ENCODE assay signal across 17 mouse cellular contexts in the genomic region with DNA sequence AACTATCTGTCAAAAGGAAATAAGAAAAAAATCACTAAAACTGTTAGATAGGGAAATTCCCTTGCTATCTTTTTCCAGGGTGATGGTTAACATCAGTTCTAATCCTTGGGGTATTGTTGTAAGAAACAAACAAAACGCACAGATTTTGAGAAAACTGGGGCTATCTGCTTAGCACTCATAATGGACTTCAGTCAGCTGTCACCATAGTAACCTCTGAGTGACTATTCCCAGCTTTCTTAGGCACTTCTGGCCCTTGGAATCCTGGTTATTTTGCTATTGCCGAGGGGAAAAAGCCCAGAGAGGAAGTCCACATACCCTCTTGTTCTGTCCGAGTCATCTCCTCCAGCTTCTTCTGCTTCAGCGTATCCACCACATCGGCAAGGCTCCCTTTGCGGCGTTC.
DNase-seq lines count a peak whose midpoint lies in the region; ATAC-seq and TF ChIP-seq lines count a peak whose summit lies in the region.
"Had no signal": no experiment of that assay in that cellular context is flagged by ENCODE, and none has a peak within 500 bp of the region (broad histone marks: within the 10 kb centered on the region; RNA-seq: fewer than 3 reads in every experiment).

No protein-coding gene starts in this region.

- no peak overlapping the region for H3K4me3 ChIP-seq in hindbrain, postnatal 0 days (ENCODE audit: low read length)
- H3K4me3 ChIP-seq in hindbrain, embryonic 14.5 days (replicated peaks; ENCODE audit: low read length) = no peak overlapping the region
- no peak overlapping the region for H3K4me3 ChIP-seq in forebrain, embryonic 14.5 days (ENCODE audit: low read depth, low read length)
- no peak overlapping the region for H3K4me3 ChIP-seq in midbrain, embryonic 15.5 days
- no peak overlapping the region for H3K4me3 ChIP-seq in neural tube, embryonic 15.5 days (replicated peaks)
- H3K4me3 ChIP-seq: heart, embryonic 13.5 days; kidney, embryonic 15.5 days; neural tube, embryonic 12.5 days had no signal

- no peak overlapping the region for H3K4me2 ChIP-seq in hindbrain, postnatal 0 days (ENCODE audit: low read depth, low read length)
- no peak overlapping the region for H3K4me2 ChIP-seq in hindbrain, embryonic 14.5 days (replicated peaks)
- H3K4me2 ChIP-seq in forebrain, embryonic 14.5 days (ENCODE audit: low read length) = no peak overlapping the region
- H3K4me2 ChIP-seq in midbrain, embryonic 15.5 days = peak overlapping the region; percentile 27
- H3K4me2 ChIP-seq in neural tube, embryonic 15.5 days = no peak overlapping the region
- H3K4me2 ChIP-seq: heart, embryonic 13.5 days; kidney, embryonic 15.5 days; liver, embryonic 11.5 days; neural tube, embryonic 12.5 days had no signal

- H3K9ac ChIP-seq in hindbrain, postnatal 0 days (replicated peaks; ENCODE audit: low read length) = no peak overlapping the region
- H3K9ac ChIP-seq in hindbrain, embryonic 14.5 days = no peak overlapping the region
- no peak overlapping the region for H3K9ac ChIP-seq in forebrain, embryonic 14.5 days (ENCODE audit: low read length)
- no peak overlapping the region for H3K9ac ChIP-seq in midbrain, embryonic 15.5 days
- no peak overlapping the region for H3K9ac ChIP-seq in neural tube, embryonic 15.5 days (replicated peaks)
- H3K9ac ChIP-seq: heart, embryonic 13.5 days; kidney, embryonic 15.5 days; neural tube, embryonic 12.5 days had no signal

- no peak for ATAC-seq in hindbrain, postnatal 0 days
- no peak for ATAC-seq in hindbrain, embryonic 14.5 days (ENCODE audit: low FRiP score)
- ATAC-seq in forebrain, embryonic 14.5 days = no peak
- no peak for ATAC-seq in midbrain, embryonic 15.5 days (replicated peaks)
- ATAC-seq in neural tube, embryonic 15.5 days (ENCODE audit: low FRiP score) = no peak

- 52% methylated on average over 7 of the region's 7 CpGs for WGBS in hindbrain, postnatal 0 days
- 55% methylated on average over 7 of the region's 7 CpGs for WGBS in hindbrain, embryonic 14.5 days
- WGBS in forebrain, embryonic 14.5 days = 38% methylated on average over 7 of the region's 7 CpGs
- 36% methylated on average over 7 of the region's 7 CpGs for WGBS in midbrain, embryonic 15.5 days
- 67% methylated on average over 7 of the region's 7 CpGs for WGBS in neural tube, embryonic 15.5 days

- H3K36me3 ChIP-seq in hindbrain, postnatal 0 days (ENCODE audit: insufficient read depth, low read length) = no peaks in the 10 kb centered on the region
- no peaks in the 10 kb centered on the region for H3K36me3 ChIP-seq in hindbrain, embryonic 14.5 days (replicated peaks; ENCODE audit: control insufficient read depth, insufficient read depth)
- 0 out of 2 replicates have a peak, but pooled peaks cover 3% of the 10 kb centered on the region for H3K36me3 ChIP-seq in forebrain, embryonic 14.5 days (ENCODE audit: control insufficient read depth, insufficient read depth, low read length)
- H3K36me3 ChIP-seq in midbrain, embryonic 15.5 days (replicated peaks) = no peaks in the 10 kb centered on the region
- H3K36me3 ChIP-seq in neural tube, embryonic 15.5 days = no peaks in the 10 kb centered on the region
- H3K36me3 ChIP-seq: kidney, embryonic 15.5 days; neural tube, embryonic 12.5 days had no signal

- no peak overlapping the region for H3K27ac ChIP-seq in hindbrain, postnatal 0 days
- H3K27ac ChIP-seq in hindbrain, embryonic 14.5 days = no peak overlapping the region
- H3K27ac ChIP-seq in forebrain, embryonic 14.5 days (ENCODE audit: low read depth, low read length) = no peak overlapping the region
- no peak overlapping the region for H3K27ac ChIP-seq in midbrain, embryonic 15.5 days
- H3K27ac ChIP-seq in neural tube, embryonic 15.5 days (replicated peaks) = no peak overlapping the region
- H3K27ac ChIP-seq: heart, embryonic 13.5 days; kidney, embryonic 15.5 days; neural tube, embryonic 12.5 days had no signal

- peak; percentile 9 for DNase-seq in hindbrain, postnatal 0 days (ENCODE audit: low spot score)
- DNase-seq in hindbrain, embryonic 14.5 days (ENCODE audit: low spot score) = no peak
- peak; percentile 13 for DNase-seq in embryo, embryonic 10.5 days (ENCODE audit: low spot score)
- peak; percentile 22 for DNase-seq in forebrain, embryonic 14.5 days (ENCODE audit: low spot score)
- no peak for DNase-seq in layer of hippocampus, adult 8-10 months (ENCODE audit: low spot score in 2 of 2)
- DNase-seq: adrenal gland, adult 2 months; cerebellum, adult 9-10 months; heart, postnatal 4 days; kidney, postnatal 4 days; lung, adult 2 months; thymus, postnatal 14 days had no signal

- H3K27me3 ChIP-seq in hindbrain, postnatal 0 days (ENCODE audit: insufficient read depth, low read length) = no peaks in the 10 kb centered on the region
- H3K27me3 ChIP-seq in hindbrain, embryonic 14.5 days (ENCODE audit: control insufficient read depth, insufficient read depth, low read length) = no peaks in the 10 kb centered on the region
- H3K27me3 ChIP-seq in forebrain, embryonic 14.5 days (replicated peaks; ENCODE audit: control insufficient read depth, insufficient read depth, low read length) = no peaks in the 10 kb centered on the region
- no peaks in the 10 kb centered on the region for H3K27me3 ChIP-seq in midbrain, embryonic 15.5 days (replicated peaks)
- no peaks in the 10 kb centered on the region for H3K27me3 ChIP-seq in neural tube, embryonic 15.5 days (replicated peaks)
- H3K27me3 ChIP-seq: heart, embryonic 13.5 days; kidney, embryonic 15.5 days; neural tube, embryonic 12.5 days had no signal

- no peak for TF ChIP-seq CTCF in hindbrain, postnatal 0 days (IDR thresholded peaks at IDR 0.05; ENCODE audit: low read depth)

- no peaks in the 10 kb centered on the region for H3K4me1 ChIP-seq in hindbrain, postnatal 0 days (ENCODE audit: insufficient read depth, low read length)
- no peaks in the 10 kb centered on the region for H3K4me1 ChIP-seq in hindbrain, embryonic 14.5 days (replicated peaks; ENCODE audit: control insufficient read depth, insufficient read depth, low read length)
- H3K4me1 ChIP-seq in forebrain, embryonic 14.5 days (ENCODE audit: control insufficient read depth, insufficient read depth, low read length) = peaks cover 5% of the 10 kb centered on the region
- peaks cover 7% of the 10 kb centered on the region for H3K4me1 ChIP-seq in midbrain, embryonic 15.5 days
- no peaks in the 10 kb centered on the region for H3K4me1 ChIP-seq in neural tube, embryonic 15.5 days
- H3K4me1 ChIP-seq: kidney, embryonic 15.5 days; neural tube, embryonic 12.5 days had no signal

- H3K9me3 ChIP-seq in hindbrain, postnatal 0 days (ENCODE audit: low read length) = no peaks in the 10 kb centered on the region
- peaks cover 6% of the 10 kb centered on the region; the same call in 1 of the 2 replicates for H3K9me3 ChIP-seq in hindbrain, embryonic 14.5 days (ENCODE audit: control insufficient read depth, low read length)
- no peaks in the 10 kb centered on the region for H3K9me3 ChIP-seq in forebrain, embryonic 14.5 days (replicated peaks; ENCODE audit: control insufficient read depth, low read length)
- H3K9me3 ChIP-seq in midbrain, embryonic 15.5 days = no peaks in the 10 kb centered on the region
- H3K9me3 ChIP-seq in neural tube, embryonic 15.5 days (replicated peaks) = no peaks in the 10 kb centered on the region

Comparison
In these comparisons a context has a peak if more than half of its experiments do, and no peak if none do; other contexts are left out.
1. DNase-seq: peak in hindbrain, postnatal 0 days (single experiment), embryo, embryonic 10.5 days (single experiment) and forebrain, embryonic 14.5 days (single experiment); none in hindbrain, embryonic 14.5 days (single experiment) and layer of hippocampus, adult 8-10 months (0 of 2).